Mouse (Mus musculus): ENCODE measurements around the gene N4bp2l2. TPM values are rescaled to one million over a fixed set of nuclear protein-coding genes. Genes with fewer than 3 reads are reported as not detected.
"Not testable (repeated sequence)": the region's sequence is repeated elsewhere in the genome, so short reads cannot be mapped to it uniquely, and the experiment has no call there.

N4bp2l2 gene
- polyA plus RNA-seq, 1 experiment from 2014 or later: 29.5 TPM

GRCm38 (mm10) chr5:150672343-150672742 lies 6.4 kb upstream of the N4bp2l2 start:
- no peak overlapping the region for H3K27ac ChIP-seq
- H3K9me3 ChIP-seq (replicated peaks): no peaks in the 10 kb centered on the region
- ATAC-seq: no peak
- peaks cover 37% of the 10 kb centered on the region for H3K4me1 ChIP-seq
- no peaks in the 10 kb centered on the region for H3K36me3 ChIP-seq
- H3K4me2 ChIP-seq: no peak overlapping the region
- no peaks in the 10 kb centered on the region; the same call in 1 of the 2 replicates for H3K27me3 ChIP-seq (replicated peaks)
- no peak overlapping the region for H3K9ac ChIP-seq
- 81% methylated on average over 7 of the region's 7 CpGs for WGBS (ENCODE audit: insufficient replicate concordance)
- no peak overlapping the region for H3K4me3 ChIP-seq

- WGBS (ENCODE audit: insufficient replicate concordance): 55% methylated on average over 4 of the region's 4 CpGs
- peaks cover 15% of the 10 kb centered on the region for H3K4me1 ChIP-seq
- H3K9me3 ChIP-seq (replicated peaks): no peaks in the 10 kb centered on the region
- ATAC-seq: no peak
- no peak overlapping the region for H3K27ac ChIP-seq
- H3K4me3 ChIP-seq: no peak overlapping the region
- no peaks in the 10 kb centered on the region for H3K36me3 ChIP-seq
- H3K9ac ChIP-seq: no peak overlapping the region
- H3K4me2 ChIP-seq: no peak overlapping the region
- H3K27me3 ChIP-seq (replicated peaks): no peaks in the 10 kb centered on the region; the same call in 1 of the 2 replicates
Observed at GRCm38 (mm10) chr5:150668731-150669130, 2.7 kb upstream of the N4bp2l2 start.

- Histone ChIP-seq H3K27me3 (replicated peaks) (no peaks in the 10 kb centered on the region; the same call in 1 of the 2 replicates), H3K36me3 (peaks cover 27% of the 10 kb centered on the region), H3K4me1 (peaks cover 30% of the 10 kb centered on the region), H3K9ac (peak overlapping the region; percentile 92), H3K4me2 (peak overlapping the region; percentile 84), H3K4me3 (peak overlapping the region; percentile 94), H3K27ac (peak overlapping the region; percentile 95), H3K9me3 (replicated peaks) (no peaks in the 10 kb centered on the region)
- peak; percentile 98 for ATAC-seq
- WGBS (ENCODE audit: insufficient replicate concordance): 0% methylated on average over 52 of the region's 52 CpGs
Observed at GRCm38 (mm10) chr5:150665132-150665954, 640 bp downstream of the N4bp2l2 start.

DNA sequence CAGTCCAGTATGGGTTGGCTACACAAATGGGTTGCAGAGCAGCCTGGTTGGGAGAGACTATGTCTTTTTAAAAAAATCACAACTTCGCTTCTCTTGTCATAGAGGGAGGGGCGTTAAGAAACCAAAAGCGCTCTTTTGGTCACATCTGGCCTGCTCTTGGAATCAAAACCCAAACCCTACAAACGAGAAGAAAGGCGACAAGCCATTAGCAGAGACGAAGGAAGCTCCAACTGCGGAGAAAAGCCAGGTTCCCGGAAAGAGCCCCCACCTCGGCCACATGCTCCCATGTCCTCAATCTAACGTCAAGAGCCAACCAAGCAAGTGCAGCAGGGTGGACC lies 1.2 kb downstream of the N4bp2l2 start:
- H3K4me2 ChIP-seq: peak overlapping the region; percentile 84
- peaks cover 30% of the 10 kb centered on the region for H3K36me3 ChIP-seq
- H3K9ac ChIP-seq: peak overlapping the region; percentile 92
- no peaks in the 10 kb centered on the region for H3K9me3 ChIP-seq (replicated peaks)
- under 1% methylated on average over 10 of the region's 10 CpGs for WGBS (ENCODE audit: insufficient replicate concordance)
- peak overlapping the region; percentile 95 for H3K27ac ChIP-seq
- H3K27me3 ChIP-seq (replicated peaks): no peaks in the 10 kb centered on the region; the same call in 1 of the 2 replicates
- H3K4me1 ChIP-seq: peaks cover 32% of the 10 kb centered on the region
- no peak for ATAC-seq
- H3K4me3 ChIP-seq: peak overlapping the region; percentile 94

GRCm38 (mm10) chr5:150663926-150664325 lies 2.1 kb downstream of the N4bp2l2 start:
- Histone ChIP-seq H3K4me2 (peak overlapping the region; percentile 84), H3K4me3 (peak overlapping the region; percentile 32)
- not testable (repeated sequence) for H3K27ac ChIP-seq

GRCm38 (mm10) chr5:150660296-150660695 lies 5.7 kb downstream of the N4bp2l2 start:
- Histone ChIP-seq H3K4me2 (peak overlapping the region; percentile 34), H3K4me1 (peaks cover 63% of the 10 kb centered on the region), H3K36me3 (peaks cover 59% of the 10 kb centered on the region)
- H3K27me3 ChIP-seq (replicated peaks); ATAC-seq; H3K9ac ChIP-seq; H3K27ac ChIP-seq; H3K4me3 ChIP-seq; H3K9me3 ChIP-seq (replicated peaks): not testable (repeated sequence)
- 81% methylated on average over 3 of the region's 3 CpGs for WGBS (ENCODE audit: insufficient replicate concordance)

More at GRCm38 (mm10) chr5:150663926-150664325, 2.1 kb downstream of the N4bp2l2 start:
- 44% methylated on average over 7 of the region's 7 CpGs for WGBS (ENCODE audit: insufficient replicate concordance)
- Histone ChIP-seq H3K4me1 (peaks cover 36% of the 10 kb centered on the region), H3K9ac (0 out of 2 replicates have a peak overlapping the region, but pooled peaks have one; percentile 17), H3K36me3 (peaks cover 34% of the 10 kb centered on the region)
- H3K27me3 ChIP-seq (replicated peaks); ATAC-seq; H3K9me3 ChIP-seq (replicated peaks): not testable (repeated sequence)

- H3K4me3 ChIP-seq; H3K27me3 ChIP-seq (replicated peaks); H3K9me3 ChIP-seq (replicated peaks); H3K27ac ChIP-seq; ATAC-seq; H3K9ac ChIP-seq: not testable (repeated sequence)
- H3K36me3 ChIP-seq: peaks cover 68% of the 10 kb centered on the region
- peak overlapping the region; percentile 18; the same call in 1 of the 2 replicates for H3K4me2 ChIP-seq
- WGBS (ENCODE audit: insufficient replicate concordance): 78% methylated on average over 6 of the region's 6 CpGs
- peaks cover 69% of the 10 kb centered on the region for H3K4me1 ChIP-seq
Observed at GRCm38 (mm10) chr5:150659425-150659824, 6.6 kb downstream of the N4bp2l2 start.

DNA sequence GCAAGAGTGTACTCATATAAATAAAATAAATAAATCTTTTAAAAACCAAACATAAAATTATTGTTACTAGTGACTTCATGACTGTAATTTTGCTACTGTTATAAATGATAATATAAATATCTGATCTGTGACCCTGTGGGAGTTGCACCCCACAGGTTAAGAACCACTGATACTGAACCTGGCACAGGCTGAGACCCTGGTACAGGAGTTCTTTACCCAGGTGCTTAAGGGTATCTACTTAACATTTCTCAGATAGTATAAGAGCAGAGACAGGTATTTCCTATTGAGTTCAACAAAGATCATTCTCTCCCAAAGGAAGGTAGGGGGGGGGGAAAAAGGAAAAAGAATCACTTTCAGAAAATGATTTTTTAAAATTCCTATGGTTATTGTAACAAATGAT lies 11.4 kb downstream of the N4bp2l2 start:
- Histone ChIP-seq H3K9ac (no peak overlapping the region), H3K4me2 (no peak overlapping the region), H3K27me3 (replicated peaks) (no peaks in the 10 kb centered on the region), H3K4me3 (no peak overlapping the region), H3K27ac (no peak overlapping the region), H3K9me3 (replicated peaks) (no peaks in the 10 kb centered on the region), H3K36me3 (peaks cover 58% of the 10 kb centered on the region), H3K4me1 (peaks cover 35% of the 10 kb centered on the region)
- ATAC-seq: no peak

DNA sequence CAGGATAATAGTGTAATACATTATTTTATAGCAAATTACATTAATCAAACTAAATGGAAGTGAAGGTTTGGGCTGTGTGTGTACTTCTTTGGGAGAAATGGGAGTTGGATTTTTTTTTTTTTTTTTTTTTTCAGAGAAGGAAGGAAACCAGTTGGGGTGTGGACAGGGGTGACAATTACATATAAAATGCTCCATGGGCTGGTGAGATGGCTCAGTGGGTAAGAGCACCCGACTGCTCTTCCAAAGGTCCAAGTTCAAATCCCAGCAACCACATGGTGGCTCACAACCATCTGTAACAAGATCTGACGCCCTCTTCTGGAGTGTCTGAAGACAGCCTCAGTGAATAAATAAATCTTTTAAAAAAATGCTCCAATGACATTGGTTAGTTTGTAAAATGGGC lies 13.4 kb downstream of the N4bp2l2 start:
- Histone ChIP-seq H3K36me3 (peaks cover 62% of the 10 kb centered on the region), H3K9me3 (replicated peaks) (no peaks in the 10 kb centered on the region), H3K9ac (no peak overlapping the region), H3K27ac (no peak overlapping the region), H3K4me1 (peaks cover 20% of the 10 kb centered on the region), H3K27me3 (replicated peaks) (no peaks in the 10 kb centered on the region), H3K4me3 (no peak overlapping the region), H3K4me2 (no peak overlapping the region)
- WGBS (ENCODE audit: insufficient replicate concordance): 79% methylated on average over 2 of the region's 2 CpGs
- no peak for ATAC-seq

DNA sequence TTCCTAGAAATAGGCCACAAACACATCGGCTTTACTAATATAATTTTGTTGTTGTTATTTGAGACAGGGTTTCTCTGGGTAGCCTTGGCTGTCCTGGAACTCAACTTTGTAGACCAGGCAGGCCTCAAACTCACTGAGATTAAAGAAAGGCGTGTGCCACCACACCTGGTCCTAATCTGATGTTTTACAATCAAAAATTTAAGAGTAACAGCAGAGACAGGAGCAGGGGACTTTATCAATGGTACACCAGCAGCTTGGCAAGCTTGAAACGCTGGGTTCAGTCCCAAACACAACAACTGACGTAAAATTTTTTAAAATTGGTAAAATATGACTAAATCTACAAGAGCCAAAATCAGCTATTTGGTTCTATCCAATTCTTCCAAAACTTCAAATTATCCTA lies 21.1 kb downstream of the N4bp2l2 start:
- peak overlapping the region; percentile 72 for H3K27ac ChIP-seq

DNA sequence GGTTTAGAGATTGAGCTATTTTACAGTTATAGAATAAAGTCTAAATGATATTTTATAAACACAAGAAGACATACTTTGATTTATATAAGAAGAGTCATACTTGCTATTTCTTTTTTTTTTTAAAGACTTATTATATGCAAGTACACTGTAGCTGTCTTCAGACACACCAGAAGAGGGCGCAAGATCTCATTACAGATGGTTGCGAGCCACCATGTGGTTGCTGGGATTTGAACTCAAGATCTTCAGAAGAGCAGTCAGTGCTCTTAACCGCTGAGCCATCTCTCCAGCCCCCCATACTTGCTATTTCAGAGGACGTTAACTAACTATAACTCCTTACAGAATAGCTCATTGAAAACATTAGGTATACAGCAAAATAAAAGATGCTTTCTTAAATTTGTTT lies 22.6 kb downstream of the N4bp2l2 start:
- H3K9me3 ChIP-seq (replicated peaks); H3K4me2 ChIP-seq; H3K27ac ChIP-seq; H3K27me3 ChIP-seq (replicated peaks); H3K4me3 ChIP-seq; ATAC-seq; H3K9ac ChIP-seq: not testable (repeated sequence)
- 89% methylated on average over 4 of the region's 4 CpGs for WGBS (ENCODE audit: insufficient replicate concordance)
- peaks cover 70% of the 10 kb centered on the region for H3K36me3 ChIP-seq
- peaks cover 34% of the 10 kb centered on the region for H3K4me1 ChIP-seq

More for the DNA sequence above, 21.1 kb downstream of the N4bp2l2 start:
- H3K9me3 ChIP-seq (replicated peaks): no peaks in the 10 kb centered on the region
- H3K27me3 ChIP-seq (replicated peaks): no peaks in the 10 kb centered on the region
- peaks cover 34% of the 10 kb centered on the region for H3K4me1 ChIP-seq
- H3K9ac ChIP-seq: no peak overlapping the region
- peaks cover 77% of the 10 kb centered on the region for H3K36me3 ChIP-seq
- peak overlapping the region; percentile 6 for H3K4me2 ChIP-seq
- peak; percentile 69 for ATAC-seq
- 48% methylated on average over 4 of the region's 4 CpGs for WGBS (ENCODE audit: insufficient replicate concordance)
- no peak overlapping the region for H3K4me3 ChIP-seq

DNA sequence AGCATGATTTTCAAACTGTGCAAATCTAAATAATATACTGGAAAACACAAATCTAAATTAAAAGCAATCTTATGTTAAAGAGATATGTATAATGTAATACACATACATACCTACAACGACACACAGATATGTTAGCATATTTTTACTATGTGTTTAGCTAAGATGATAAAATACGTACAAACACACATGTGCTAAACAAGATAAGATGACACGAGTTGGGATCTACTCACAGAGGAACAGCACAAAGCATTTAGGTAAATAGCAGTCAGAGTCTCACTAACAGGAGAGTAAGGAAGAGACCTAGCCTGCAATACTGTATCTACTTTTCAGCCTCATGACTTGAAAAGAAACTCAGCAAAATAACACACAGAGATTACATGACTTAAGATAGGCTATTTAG lies 24.5 kb downstream of the N4bp2l2 start:
- H3K9ac ChIP-seq: no peak overlapping the region
- H3K27me3 ChIP-seq (replicated peaks): no peaks in the 10 kb centered on the region
- H3K4me1 ChIP-seq: peaks cover 34% of the 10 kb centered on the region
- H3K36me3 ChIP-seq: peaks cover 74% of the 10 kb centered on the region
- H3K27ac ChIP-seq: peak overlapping the region; percentile 81
- H3K4me2 ChIP-seq: no peak overlapping the region; the same call in 1 of the 2 replicates
- WGBS (ENCODE audit: insufficient replicate concordance): 32% methylated on average over 3 of the region's 3 CpGs
- ATAC-seq: peak; percentile 94
- H3K4me3 ChIP-seq: no peak overlapping the region
- no peaks in the 10 kb centered on the region for H3K9me3 ChIP-seq (replicated peaks)
